Mouse (Mus musculus) embryo, embryonic 10 days (tissue): ENCODE measurements around the gene Dolk.

Experiments
- DNase-seq: peaks from one replicate; pipeline ENCODE4 v3.0.0-alpha.2; 2015; ENCODE audit warnings: low spot score

The Dolk gene

DNA sequence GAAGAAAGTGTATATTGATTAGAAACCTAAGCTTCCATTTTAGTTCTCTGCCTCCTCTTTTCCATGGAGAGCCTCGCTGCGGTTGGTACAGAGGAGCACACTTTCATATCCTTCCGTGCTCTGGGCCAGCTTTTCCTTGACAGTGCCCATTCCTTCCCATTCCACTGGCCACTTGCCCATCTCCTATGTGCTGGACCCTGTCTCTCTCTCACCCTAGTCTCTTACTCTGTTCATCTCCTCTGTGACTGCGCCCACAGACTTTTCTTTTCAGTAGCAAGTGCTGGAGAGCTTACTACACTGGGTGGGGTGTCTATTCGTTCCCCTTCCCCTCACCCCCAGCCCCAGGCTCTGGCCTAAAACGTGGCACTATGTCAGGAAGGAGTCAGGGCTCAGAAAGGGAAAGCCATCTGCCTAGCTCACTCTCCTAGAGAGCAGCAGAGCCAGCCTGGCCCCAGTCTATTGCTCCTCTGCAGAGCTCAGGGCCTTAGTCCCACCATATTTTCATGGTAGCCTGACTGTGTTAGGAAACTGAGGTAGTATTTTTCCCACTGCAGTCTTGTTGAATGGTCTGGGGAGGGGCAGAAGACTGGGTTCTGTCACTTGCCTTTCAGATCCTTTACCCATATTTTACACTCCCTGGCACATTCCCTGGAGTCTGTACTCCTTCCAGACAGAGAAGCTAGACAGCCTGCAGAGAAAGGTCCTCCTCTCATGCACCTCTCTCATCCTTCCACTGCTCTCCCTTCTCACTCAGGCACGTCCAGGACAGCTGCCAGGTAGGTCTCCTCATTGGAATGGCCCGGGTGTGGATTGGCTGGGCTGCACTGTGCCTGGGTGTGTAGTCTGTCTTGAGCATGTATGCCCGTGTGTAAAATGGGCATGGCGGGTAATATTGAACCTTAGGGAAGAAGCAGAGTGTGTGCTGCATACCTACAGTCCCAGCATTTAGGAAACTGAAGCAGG, 35.7 kb downstream of the Dolk start:
- DNase-seq, result no peak

DNA sequence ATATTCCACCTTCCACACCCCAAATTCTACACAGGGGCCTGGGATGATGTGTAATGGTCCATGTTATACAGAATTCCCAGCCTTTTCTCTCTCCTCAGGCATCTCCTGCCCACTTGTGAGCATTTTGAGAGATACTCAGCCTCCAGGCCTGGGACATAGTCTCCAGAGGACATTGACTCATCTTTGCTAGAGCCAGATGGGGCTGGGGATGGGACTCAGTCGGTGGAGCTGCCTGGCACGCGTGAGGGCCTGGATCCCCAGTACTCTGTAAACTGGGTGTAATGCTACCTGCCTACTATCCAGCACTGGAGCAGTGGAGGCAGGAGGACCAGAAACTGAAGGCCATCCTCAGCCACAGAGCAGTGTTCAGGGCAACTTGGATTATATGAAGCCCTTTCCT, 37.0 kb downstream of the Dolk start:
- no peak for DNase-seq

DNA sequence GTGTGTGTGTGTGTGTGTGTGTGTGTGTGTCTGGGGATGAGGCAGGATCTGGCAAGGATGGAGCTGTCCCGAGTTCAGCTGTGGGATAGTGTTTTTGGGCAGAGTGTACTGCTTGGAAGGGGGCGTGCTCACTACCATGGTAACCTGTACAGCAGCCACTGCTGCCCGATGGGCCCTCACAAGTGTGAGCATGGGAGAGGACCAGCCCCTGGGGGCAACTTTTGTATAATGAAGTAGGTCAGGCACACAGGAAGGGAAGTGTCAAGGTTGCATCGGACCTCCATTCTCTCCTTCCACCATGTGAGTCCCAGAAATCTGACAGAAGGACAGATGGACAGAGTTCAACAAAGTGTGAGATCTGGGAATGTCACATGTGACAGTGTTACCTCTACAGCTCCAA, 38.5 kb downstream of the Dolk start:
- DNase-seq, result no peak

DNA sequence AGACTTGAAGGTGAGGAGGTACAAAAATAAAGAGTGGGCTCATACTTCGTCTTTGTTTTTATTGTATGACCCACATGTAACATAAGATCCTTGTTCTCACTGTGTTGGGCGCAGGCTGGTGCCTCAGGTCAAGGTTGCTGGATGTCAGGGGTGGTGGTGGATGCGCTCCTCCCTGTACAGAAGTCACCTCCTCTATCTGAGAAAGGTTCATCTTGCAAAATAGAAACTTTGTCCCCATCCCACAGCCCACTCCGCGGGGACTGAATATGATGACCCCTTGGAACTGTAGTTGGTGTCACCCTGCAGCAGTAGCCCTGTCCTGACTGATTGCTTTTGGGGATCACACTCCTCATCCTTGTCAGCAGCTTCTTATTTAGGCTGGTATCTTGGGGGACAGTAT, 39.1 kb downstream of the Dolk start:
- DNase-seq, result no peak

DNA sequence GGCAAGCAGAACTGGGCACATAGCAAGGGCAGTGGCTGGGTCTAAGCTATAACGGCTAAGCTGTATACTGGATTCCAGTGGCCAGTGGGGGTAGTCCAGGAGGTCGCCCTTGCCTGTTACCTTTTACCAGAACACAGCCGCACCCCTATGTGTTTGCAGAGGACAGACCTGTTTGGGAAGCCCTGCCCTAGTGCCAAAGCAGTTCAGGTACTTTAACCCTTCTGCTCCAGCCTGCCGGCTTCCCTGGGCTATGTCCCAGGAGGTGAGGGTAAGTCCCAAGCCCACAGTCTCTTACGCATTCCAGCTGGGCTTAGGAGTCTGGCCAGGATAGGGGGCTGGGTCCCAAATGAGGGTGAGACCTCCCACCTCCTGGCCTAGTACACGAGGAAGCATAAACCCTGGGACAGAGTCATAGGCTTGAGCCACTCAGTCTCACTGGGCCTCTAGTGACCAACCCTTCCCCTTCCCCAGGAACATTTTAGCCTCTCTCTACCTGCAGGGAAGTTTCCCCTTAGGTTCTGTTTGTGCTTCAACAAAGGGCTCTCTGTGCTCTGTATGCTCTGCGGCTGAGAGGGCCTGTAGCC, 41.4 kb downstream of the Dolk start:
- no peak for DNase-seq

DNA sequence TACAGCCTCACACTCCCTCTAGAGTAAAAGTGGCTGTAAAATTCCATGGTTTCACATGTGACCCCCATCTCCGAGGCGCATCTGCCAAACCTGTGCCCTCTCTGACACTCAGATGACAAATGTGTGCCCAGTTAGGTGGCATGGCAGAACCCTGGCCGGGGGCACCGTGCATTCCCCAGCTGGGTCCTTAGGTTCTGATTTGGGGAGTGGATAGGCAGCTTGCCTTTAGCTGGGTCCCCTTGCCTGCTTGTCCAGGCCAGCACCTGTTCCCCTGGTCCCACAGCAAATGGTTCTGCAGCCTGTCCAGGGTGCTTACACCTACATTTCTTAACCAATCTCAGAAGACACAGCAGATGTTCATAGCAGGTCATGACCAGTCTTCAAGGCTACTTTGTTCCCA, 42.7 kb downstream of the Dolk start:
- DNase-seq, result no peak

DNA sequence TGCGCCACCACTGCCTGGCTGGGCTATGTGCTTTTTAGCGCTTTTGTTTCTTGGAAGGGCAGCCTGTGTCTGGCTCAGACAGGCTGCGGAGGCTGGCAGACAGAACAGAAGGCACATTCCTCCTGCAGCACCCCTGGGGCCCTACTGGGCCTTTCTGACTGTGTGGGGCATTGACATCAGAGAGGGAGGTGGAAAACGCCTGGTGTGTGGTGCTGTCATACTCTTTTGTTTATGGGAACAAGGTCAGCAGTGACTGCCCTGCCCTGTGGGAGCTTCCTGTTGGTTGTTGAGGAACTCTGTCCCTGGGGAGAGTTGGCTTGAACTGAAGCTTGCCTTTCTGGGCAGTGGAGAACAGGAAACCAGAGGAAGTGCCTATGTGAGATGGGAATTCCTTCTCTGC, 43.6 kb downstream of the Dolk start:
- DNase-seq, result peak; percentile 66

DNA sequence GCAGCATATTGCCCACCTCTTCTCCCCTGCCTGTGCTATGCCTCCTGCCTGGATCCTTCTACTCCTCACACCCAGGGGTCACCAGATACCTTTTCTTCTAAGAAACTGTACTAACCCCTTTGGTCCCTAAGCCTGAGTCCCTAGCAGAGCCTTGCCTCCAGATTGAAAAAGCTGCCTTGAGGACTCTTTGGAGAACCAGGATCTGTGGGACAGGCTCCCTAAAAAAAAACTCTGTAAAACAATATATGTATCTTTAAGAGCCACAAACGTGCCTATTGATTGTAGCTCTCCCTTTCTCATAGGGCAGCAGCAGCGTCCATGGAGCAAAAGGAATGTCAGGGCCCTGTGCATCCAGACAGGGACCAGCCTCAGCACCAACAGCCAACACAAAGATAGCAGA, 45.9 kb downstream of the Dolk start, which contains the start of gene Gm28035:
TSS of gene Gm28035 (plus strand) at position 301 of the 400 bp plus-strand sequence.
- DNase-seq, result no peak

DNA sequence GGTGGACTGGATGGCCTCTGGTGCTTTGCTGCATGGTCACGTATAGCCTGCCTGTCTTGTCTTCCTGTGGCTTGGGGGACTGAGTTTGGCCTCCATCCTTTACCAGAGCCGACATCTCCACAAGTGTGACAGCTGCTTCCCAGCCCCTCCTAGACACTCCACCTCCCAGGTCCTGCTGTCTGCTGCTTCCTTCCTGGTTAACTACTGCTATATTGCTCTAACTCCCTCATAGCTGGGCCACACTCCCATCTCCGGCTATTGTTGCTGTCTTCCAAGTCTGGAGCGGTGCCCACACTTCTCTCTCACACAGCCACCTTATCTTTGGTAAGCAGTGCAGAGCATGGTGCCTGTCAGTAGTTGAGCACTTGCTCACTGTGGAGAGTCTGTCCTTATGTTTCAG, 46.4 kb downstream of the Dolk start:
- DNase-seq, result no peak

DNA sequence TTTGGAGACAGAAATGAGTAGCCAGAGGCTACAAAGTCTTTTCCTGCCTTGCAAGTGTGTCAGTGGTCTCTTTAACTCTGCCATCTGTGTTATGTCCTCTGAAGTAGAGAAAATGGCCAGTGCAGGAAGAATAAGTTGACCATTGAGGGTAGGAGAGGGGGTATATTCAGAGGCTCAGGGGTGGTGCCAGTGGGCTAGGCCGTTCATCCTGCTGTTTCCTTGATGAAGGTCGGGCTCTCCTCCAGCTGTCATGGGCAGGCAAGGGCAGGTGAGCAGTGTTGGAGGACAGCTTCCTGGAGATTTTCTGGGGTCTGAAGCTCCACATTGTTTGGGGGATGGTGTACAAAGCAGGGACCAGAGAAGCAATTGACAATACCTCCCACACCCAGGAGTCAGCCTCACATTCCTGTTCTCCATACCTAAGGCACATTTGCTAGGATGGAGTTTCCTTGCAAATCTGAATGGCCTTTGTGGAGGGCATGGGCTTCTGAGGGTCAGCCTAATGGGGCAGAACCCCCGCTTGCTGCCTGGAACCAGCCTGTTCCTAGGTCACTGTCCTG, 47.1 kb downstream of the Dolk start:
- no peak for DNase-seq

DNA sequence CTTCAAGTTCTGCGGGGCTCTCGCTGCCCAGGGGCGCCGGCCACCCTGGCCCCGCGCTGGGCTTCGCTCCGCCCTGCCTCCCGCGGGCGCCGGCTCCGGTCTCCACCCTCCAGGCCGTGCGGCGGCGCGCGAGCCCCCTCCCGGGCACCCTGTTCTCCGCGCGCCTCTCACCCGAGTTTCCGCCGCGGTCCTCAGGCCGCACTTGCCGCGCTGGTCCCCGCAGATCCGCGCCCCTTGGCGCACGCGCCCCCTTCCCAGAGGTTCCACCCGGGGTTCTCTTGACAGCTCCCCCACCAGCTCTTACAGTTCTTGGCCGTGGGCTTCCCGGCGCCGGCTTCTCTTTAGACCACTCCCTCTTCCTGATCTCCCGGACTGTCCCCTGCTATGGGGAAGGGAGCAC, 48.3 kb downstream of the Dolk start:
- no peak for DNase-seq

DNA sequence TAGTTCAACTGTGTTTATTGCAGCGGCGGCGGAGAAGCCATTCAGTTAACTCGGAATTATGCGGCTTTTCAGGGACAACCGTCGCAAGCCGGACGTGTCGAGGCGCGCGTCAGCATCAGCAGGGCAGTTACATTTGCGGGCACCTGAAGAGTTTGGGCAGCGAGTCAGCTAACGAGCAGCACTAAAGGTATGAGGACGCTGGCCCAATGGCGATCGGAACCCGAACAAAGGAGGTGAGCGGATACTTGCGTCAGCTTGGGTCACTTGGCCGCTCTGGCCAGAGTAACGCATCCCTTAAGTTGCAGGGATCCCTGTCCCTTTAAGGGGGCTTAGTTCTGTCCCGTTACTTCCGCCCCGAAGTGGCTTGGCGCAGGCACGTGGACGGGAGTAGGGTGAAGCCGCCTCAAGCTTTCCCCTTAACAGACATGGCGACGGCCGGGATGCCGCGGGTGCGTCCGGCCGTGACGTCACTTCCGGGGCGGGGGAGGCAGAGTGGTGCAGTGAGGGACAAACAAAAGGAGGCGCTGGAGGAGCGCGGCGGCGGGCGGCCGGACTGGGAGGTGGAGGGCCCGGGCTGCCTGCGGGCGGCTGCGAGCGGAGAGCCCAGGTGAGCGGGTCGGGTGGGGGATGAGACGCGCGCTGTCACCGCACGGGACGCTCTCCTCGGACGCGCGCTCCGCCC, 48.8 kb downstream of the Dolk start, which contains the start of gene Lrrc8a:
TSS of gene Lrrc8a (plus strand) at position 517 of the 682 bp plus-strand sequence.
- DNase-seq, result peak; percentile 98

DNA sequence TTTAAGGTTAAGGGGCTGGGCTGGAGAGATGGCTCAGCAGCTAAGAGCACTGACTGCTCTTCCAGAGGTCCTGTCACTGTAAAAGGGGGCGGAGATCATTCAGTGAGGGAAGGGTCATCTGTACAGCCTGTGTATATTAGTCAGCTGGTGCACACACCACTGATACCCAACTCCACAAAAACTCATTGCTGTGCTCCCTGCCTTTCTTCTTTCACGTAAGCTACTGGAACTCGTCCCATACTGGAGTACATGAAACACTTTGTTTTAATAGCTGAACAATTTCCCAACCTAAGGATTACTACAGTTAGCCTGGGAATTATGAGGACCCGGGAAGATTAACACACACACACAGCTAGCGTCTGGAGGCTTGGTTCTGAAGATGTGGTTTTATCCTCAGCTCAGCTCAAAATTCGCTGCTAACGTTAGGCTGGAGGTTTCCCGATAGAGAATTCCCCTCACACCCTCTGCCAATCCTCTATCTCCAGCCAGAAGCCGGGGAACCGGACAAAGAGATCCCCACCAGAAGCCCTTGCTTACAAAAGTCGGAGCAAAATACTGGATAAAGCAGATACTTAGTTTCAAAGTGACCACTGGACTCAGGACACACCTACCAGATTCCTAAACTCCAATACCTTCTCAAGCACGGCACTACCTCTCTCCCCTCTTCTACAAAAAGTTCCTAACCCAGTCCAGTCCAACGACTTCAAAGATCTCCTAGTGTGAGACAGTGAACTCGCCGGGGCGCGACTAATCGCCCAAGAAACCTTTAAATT, 49.5 kb downstream of the Dolk start:
- peak; percentile 51 for DNase-seq

DNA sequence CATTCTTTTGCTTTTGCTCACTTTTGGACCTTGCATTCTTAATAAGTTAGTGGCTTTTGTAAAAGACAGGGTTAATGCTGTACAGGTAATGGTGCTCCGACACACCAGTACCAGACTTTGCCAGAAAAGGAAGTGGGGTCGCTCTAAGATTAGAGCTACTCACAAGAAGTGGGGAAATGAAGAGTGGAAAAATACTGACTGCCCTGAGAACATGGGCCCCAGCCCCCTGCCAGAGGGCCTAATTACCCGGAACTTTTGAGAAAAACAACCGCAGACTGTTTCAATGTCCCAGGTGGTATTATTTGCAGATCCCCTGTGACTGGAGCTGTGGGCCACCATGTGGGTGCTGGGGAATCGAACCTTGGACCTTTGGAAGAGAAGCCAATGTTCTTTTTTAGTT, 50.5 kb downstream of the Dolk start:
- no peak for DNase-seq
